Mouse (Mus musculus) CD4-positive, CD25-positive, alpha-beta regulatory T cell, adult 4 months (primary cell): ENCODE measurements around the gene Ncoa4. TPM values are rescaled to one million over a fixed set of nuclear protein-coding genes. Genes with fewer than 3 reads are reported as not detected.
"Not testable (repeated sequence)": the region's sequence is repeated elsewhere in the genome, so short reads cannot be mapped to it uniquely, and the experiment has no call there.

Experiments used
- ATAC-seq: one replicate; pipeline ENCODE4 v1.8.0; 2017
- polyA plus RNA-seq, 2 experiments: library from polyadenylated mRNA; unstranded; fragments of 100-300 nt; shearing (Covaris generic); gene quantifications; one replicate each; pipeline ENCODE4 v1.2.1; 2017

Ncoa4 gene
- 10 to 100 TPM; 92.5 to 95.7 TPM for polyA plus RNA-seq

GRCm38 (mm10) chr14:32159690-32160246 is at the start of gene Ncoa4:
Gene Ncoa4, plus strand, starts transcription at chr14:32159865.
- ATAC-seq = peak; percentile 97

GRCm38 (mm10) chr14:32112124-32112523 is 47.5 kb upstream of the Ncoa4 start:
- not testable (repeated sequence) for ATAC-seq

- ATAC-seq = no peak
Observed at GRCm38 (mm10) chr14:32120940-32121919, 38.4 kb upstream of the Ncoa4 start.

- peak; percentile 47 for ATAC-seq
Observed at GRCm38 (mm10) chr14:32121920-32122315, 37.7 kb upstream of the Ncoa4 start.

GRCm38 (mm10) chr14:32124261-32124660 is 35.4 kb upstream of the Ncoa4 start:
- ATAC-seq = no peak

- not testable (repeated sequence) for ATAC-seq
Observed at GRCm38 (mm10) chr14:32125256-32125655, 34.4 kb upstream of the Ncoa4 start.

- no peak for ATAC-seq
Observed at GRCm38 (mm10) chr14:32128409-32128808, 31.3 kb upstream of the Ncoa4 start.

GRCm38 (mm10) chr14:32131836-32132235 is 27.8 kb upstream of the Ncoa4 start:
- ATAC-seq = no peak

GRCm38 (mm10) chr14:32134293-32134692 is 25.4 kb upstream of the Ncoa4 start:
- ATAC-seq = no peak

GRCm38 (mm10) chr14:32136467-32136866 is 23.2 kb upstream of the Ncoa4 start:
- not testable (repeated sequence) for ATAC-seq

- ATAC-seq = no peak
Observed at GRCm38 (mm10) chr14:32140359-32140965, 19.2 kb upstream of the Ncoa4 start.

- no peak for ATAC-seq
Observed at GRCm38 (mm10) chr14:32141723-32142122, 17.9 kb upstream of the Ncoa4 start, which contains the start of gene Msmb. Gene Msmb, plus strand, starts transcription at chr14:32142023.

- ATAC-seq = no peak
Observed at GRCm38 (mm10) chr14:32144734-32145133, 14.9 kb upstream of the Ncoa4 start.

- no peak for ATAC-seq
Observed at GRCm38 (mm10) chr14:32145401-32145800, 14.3 kb upstream of the Ncoa4 start.

- ATAC-seq = no peak
Observed at GRCm38 (mm10) chr14:32145809-32146511, 13.7 kb upstream of the Ncoa4 start.

- no peak for ATAC-seq
Observed at GRCm38 (mm10) chr14:32146578-32146977, 13.1 kb upstream of the Ncoa4 start.

- ATAC-seq = no peak
Observed at GRCm38 (mm10) chr14:32150872-32151271, 8.8 kb upstream of the Ncoa4 start.

GRCm38 (mm10) chr14:32152243-32152965 is 7.3 kb upstream of the Ncoa4 start:
- no peak for ATAC-seq

- no peak for ATAC-seq
Observed at GRCm38 (mm10) chr14:32153156-32153555, 6.5 kb upstream of the Ncoa4 start.

GRCm38 (mm10) chr14:32154758-32155157 is 4.9 kb upstream of the Ncoa4 start:
- ATAC-seq = no peak

GRCm38 (mm10) chr14:32159150-32159670 is 455 bp upstream of the Ncoa4 start:
- ATAC-seq = peak; percentile 74

- no peak for ATAC-seq
Observed at GRCm38 (mm10) chr14:32160563-32160962, 898 bp downstream of the Ncoa4 start.
